Mouse (Mus musculus): ENCODE data around the gene Prss40.

DNA sequence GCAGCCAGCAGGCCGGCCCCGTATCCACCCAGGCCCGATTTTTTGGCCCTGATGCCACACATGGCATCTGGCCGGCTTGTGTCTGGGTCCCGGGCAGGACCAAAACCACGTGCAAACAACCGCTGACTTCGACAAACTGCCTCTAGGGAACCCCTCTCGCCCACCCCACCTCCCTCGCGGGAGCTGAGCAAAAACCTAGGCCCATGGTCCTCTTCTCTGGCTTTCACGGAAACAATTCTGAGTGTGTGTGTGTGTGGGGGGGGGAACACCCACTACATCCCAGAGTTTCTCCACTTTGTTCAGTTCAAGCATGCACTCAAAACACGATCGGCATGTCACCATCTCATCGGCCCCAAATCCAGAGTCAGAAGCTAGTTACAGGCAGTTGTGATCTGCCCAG lies at the start of gene Prss40:
- no peak for TF ChIP-seq CTCF (IDR thresholded peaks at IDR 0.05; ENCODE audit: control insufficient read depth, insufficient read depth, insufficient replicate concordance, low read depth, low read length)
- no peak for TF ChIP-seq POLR2A (IDR thresholded peaks at IDR 0.05; ENCODE audit: control insufficient read depth, low read depth, low read length)

All from testis, adult 2 months (tissue).